Mouse (Mus musculus) left cerebral cortex, postnatal 4 days (tissue): ENCODE results near the gene Farp1. TPM values are rescaled to one million over a fixed set of nuclear protein-coding genes. Genes with fewer than 3 reads are reported as not detected.
"Not testable (repeated sequence)": the region's sequence is repeated elsewhere in the genome, so short reads cannot be mapped to it uniquely, and the experiment has no call there.

Experiments
- DNase-seq: peaks from one replicate; pipeline ENCODE4 v3.0.0-alpha.2; 2022
- intact Hi-C: fragments of 180-260 bp; cut with DNase I; formaldehyde crosslinking; loops from one replicate; pipeline ENCODE4 v1.15.1; 2025
- total RNA-seq, 2 experiments: library from RNA; stranded (reverse); gene quantifications; 2 replicates each; pipeline ENCODE4 v1.2.3; 2021

The Farp1 gene
- total RNA-seq: 100 to 1,000 TPM; 239 to 257 TPM

- intact Hi-C loops: loop anchor here (5.0 to 10.0 kb wide), 2 partner anchors 187 to 200 kb away; no protein-coding TSS in a partner anchor
- peak; percentile 86 for DNase-seq
These were observed at the start of gene Farp1 for GRCm38 (mm10) chr14:121034973-121035662. Gene Farp1 (plus strand): TSS chr14:121035200.

- DNase-seq: no peak
- intact Hi-C loops: no loop called here
These were observed 45.9 kb upstream of the Farp1 start for GRCm38 (mm10) chr14:120989126-120989525.

- DNase-seq: no peak
- intact Hi-C loops: no loop called here
These were observed 37.3 kb upstream of the Farp1 start for GRCm38 (mm10) chr14:120997686-120998085.

GRCm38 (mm10) chr14:121000561-121001340 is 34.2 kb upstream of the Farp1 start:
- intact Hi-C loops: no loop called here
- DNase-seq: no peak

GRCm38 (mm10) chr14:121005621-121006020 is 29.4 kb upstream of the Farp1 start:
- no peak for DNase-seq
- intact Hi-C loops: no loop called here

- intact Hi-C loops: no loop called here
- DNase-seq: no peak
These were observed 29.0 kb upstream of the Farp1 start for GRCm38 (mm10) chr14:121006021-121006420.

- intact Hi-C loops: no loop called here
- DNase-seq: no peak
These were observed 19.8 kb upstream of the Farp1 start for GRCm38 (mm10) chr14:121015114-121015690.

GRCm38 (mm10) chr14:121022403-121022802 is 12.6 kb upstream of the Farp1 start:
- intact Hi-C loops: no loop called here
- no peak for DNase-seq

GRCm38 (mm10) chr14:121025381-121025780 is 9.6 kb upstream of the Farp1 start:
- intact Hi-C loops: no loop called here
- DNase-seq: no peak

GRCm38 (mm10) chr14:121031396-121031795 is 3.6 kb upstream of the Farp1 start:
- intact Hi-C loops: loop anchor here (10.0 kb wide), 1 partner anchor 197 kb away; no protein-coding TSS in a partner anchor
- no peak for DNase-seq

- DNase-seq: no peak
- intact Hi-C loops: loop anchor here (10.0 kb wide), 1 partner anchor 200 kb away; no protein-coding TSS in a partner anchor
These were observed 475 bp upstream of the Farp1 start for GRCm38 (mm10) chr14:121034525-121034924.

- DNase-seq: peak; percentile 73
- intact Hi-C loops: loop anchor here (5.0 to 10.0 kb wide), 2 partner anchors 186 to 201 kb away; no protein-coding TSS in a partner anchor
These were observed 868 bp downstream of the Farp1 start for GRCm38 (mm10) chr14:121035663-121036473.

GRCm38 (mm10) chr14:121036612-121037221 is 1.7 kb downstream of the Farp1 start:
- no peak for DNase-seq
- intact Hi-C loops: loop anchor here (5.0 to 10.0 kb wide), 2 partner anchors 186 to 202 kb away; no protein-coding TSS in a partner anchor

- DNase-seq: no peak
- intact Hi-C loops: loop anchor here (5.0 to 10.0 kb wide), 2 partner anchors 185 to 202 kb away; no protein-coding TSS in a partner anchor
These were observed 2.3 kb downstream of the Farp1 start for GRCm38 (mm10) chr14:121037276-121037675.

- no peak for DNase-seq
- intact Hi-C loops: loop anchor here (5.0 to 10.0 kb wide), 2 partner anchors 184 to 204 kb away; no protein-coding TSS in a partner anchor
These were observed 3.7 kb downstream of the Farp1 start for GRCm38 (mm10) chr14:121038676-121039075.

- intact Hi-C loops: no loop called here
These were observed 9.1 kb downstream of the Farp1 start for GRCm38 (mm10) chr14:121044145-121044544.

GRCm38 (mm10) chr14:121046313-121046961 is 11.4 kb downstream of the Farp1 start:
- intact Hi-C loops: no loop called here
- DNase-seq: no peak

More at GRCm38 (mm10) chr14:121044145-121044544, 9.1 kb downstream of the Farp1 start:
- DNase-seq: no peak

GRCm38 (mm10) chr14:121047780-121048179 is 12.8 kb downstream of the Farp1 start:
- intact Hi-C loops: no loop called here
- no peak for DNase-seq

- intact Hi-C loops: not testable (repeated sequence)
These were observed 16.0 kb downstream of the Farp1 start for GRCm38 (mm10) chr14:121051002-121051401.

More at GRCm38 (mm10) chr14:121051002-121051401, 16.0 kb downstream of the Farp1 start:
- DNase-seq: not testable (repeated sequence)
